Mouse (Mus musculus) ovary, adult 18-20 months (tissue): ENCODE data around the gene Txndc11.
A peak's percentile ranks its signal among the peaks of the same experiment; 100 is the strongest.

Source experiments
- DNase-seq: peaks from one replicate; pipeline ENCODE4 v3.0.0; 2022; ENCODE audit warnings: low spot score, mixed read lengths

Gene Txndc11

DNA sequence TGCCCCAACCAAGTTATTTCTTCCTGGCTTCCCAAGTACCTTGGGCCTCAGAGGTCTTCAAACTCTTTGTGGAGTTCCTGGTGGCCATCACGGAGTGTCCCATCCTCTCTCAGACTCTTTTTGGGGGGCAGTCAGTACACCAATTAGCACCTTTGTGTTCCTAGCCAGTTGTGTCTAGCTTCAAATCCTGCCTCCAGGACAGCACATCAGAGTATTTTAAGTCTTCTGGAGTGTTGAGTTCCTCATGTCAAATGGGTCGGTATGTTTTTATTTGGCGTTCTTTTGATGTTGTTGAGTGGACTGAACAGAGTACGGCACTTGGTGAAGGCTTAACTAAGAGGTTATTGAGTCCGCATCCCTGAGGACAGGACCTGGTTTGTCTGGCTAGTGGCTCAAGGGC lies 69.0 kb downstream of the Txndc11 start:
- no peak for DNase-seq

DNA sequence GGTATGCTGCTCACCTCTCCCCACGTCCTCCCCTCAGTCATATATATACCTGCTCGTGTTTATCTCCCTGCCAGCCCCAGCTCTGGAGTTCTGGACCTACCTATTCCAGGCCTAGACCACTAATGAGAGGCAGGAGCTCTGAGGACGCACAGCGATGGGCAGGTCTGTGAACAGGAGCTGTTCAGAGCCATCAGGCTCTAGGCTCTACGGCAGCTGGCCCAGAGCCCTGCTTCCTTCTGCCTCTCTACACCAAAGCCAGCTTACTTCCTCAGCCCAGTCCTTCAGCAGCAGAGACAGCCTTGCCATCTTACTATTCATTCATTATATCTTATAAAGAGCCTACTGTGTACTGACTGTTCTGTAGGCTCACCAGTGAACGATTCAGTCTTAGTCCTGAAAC lies 69.7 kb downstream of the Txndc11 start:
- no peak for DNase-seq

DNA sequence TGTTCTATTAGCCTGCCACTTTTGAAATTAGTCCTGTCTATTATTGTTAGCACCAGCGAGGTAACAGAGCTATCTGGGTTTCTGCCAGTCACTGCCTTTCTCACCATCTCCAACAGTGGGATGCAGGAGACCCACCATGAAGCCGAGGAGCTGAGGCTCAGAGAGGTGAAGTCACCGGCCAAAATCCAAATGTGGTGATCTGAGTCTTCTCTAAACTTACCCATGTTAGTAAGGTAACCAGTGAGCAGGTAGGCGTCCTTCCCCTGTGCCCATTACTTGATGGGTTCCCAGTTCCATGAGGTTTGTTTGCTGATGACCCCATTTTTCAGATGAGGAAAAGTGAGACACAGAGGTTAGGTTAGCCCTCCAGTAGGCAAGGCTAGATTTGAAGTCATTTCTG lies 70.1 kb downstream of the Txndc11 start:
- DNase-seq, result no peak

DNA sequence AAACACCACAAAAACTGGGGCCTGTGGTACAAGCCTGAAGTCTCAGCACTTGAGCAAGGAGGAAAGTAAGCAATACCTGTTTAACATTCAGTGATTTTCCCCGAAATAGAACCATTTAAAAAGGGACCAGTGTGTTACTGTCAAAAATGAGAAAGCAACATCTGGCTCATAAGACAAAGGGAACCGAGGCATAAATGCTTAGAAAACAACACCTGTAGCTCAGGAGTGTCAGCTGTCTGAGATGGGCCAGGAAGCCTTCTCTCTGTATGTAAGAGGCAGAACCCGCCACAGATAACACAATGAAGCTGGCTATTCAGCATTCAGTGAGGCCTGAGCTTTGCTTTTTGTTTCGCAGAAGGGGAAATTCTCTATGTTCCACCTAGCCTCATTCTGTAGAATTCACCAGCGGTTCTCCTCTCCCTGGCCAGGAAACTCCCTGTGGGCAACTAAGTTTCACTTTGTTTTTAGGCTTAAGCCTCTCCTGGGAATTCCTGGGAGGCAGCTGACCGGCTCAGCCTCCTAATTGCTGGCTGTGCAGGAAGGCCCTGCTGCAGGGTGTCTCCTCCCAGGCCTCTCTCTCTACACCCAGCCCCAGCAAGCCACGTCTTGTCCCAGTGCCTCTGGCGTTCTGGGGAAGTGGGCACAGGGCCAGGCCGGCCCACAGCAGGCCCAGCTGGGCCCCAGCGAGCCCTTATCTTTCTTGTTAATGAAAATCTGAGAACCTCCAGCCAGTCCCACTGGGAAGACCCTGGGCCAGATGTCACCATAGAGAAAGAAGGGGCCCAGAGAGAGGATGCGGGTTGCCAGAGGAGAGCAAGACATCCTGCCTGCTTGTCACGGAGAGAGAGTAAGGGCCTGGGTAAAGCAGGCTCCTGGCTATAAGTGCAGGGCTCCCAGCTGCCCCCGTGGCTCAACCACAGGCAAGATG lies 71.4 kb downstream of the Txndc11 start:
- peak; percentile 72 for DNase-seq

DNA sequence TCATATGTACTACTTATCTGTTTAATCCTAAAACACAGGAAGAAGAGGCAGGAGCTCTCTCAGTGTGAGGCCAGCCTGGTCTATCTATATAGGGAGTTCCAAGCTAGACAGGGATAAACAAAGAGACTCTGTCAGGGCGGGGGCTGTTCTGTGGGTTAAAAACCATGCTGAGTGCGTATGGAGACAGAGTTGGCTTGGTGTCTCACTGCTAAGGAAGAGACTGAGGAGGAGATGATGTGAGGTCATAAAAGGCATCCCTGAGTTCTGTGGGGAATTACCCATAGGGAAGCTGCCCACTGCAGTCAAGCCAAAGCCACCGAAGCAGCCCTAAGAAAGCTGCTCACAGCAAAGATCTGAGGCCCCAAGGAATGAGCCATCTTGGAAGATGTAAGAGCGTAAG lies 73.8 kb downstream of the Txndc11 start, which contains the start of gene Snn:
Gene Snn, plus strand, starts transcription at position 301 of the 400 bp plus-strand sequence.
- DNase-seq, result no peak

DNA sequence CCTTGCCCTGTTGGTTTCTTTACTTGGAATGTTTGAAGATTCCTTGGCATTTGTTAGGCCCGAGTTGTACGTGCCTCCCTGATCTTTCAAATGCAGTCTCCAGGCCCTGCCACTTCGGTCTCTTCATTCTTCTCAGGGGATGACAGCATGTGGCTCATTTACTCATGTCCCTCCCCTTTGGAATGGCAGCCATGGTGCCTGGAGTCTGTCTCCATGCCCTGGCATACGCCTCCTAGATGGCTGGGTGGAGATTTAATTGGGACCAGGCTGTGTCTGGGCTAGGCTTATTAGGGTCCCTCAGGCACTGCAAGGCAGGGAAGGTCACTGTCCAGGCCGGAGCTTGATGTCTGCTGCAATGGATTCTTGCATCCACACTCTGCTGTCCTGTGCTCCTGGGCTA lies 78.5 kb downstream of the Txndc11 start:
- DNase-seq, result no peak

DNA sequence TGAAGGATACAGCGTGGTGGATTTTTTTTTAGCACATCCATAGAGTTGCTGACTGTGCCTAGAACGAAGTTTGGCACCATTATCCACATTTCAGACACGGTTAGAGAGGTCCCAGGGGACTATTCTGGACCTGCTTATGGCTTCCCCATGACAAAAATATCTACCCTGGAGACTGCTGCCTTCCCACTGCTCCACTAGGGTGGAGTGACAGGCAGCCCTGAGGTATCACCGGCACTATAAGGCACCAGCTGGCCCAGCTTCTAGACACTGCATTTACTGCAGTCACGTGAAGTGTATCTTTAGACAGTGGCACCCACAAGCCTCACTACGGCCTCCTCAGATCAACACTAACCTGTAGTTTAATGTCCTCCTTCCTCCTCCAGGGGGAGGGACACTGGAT lies 79.6 kb downstream of the Txndc11 start:
- DNase-seq, result no peak

DNA sequence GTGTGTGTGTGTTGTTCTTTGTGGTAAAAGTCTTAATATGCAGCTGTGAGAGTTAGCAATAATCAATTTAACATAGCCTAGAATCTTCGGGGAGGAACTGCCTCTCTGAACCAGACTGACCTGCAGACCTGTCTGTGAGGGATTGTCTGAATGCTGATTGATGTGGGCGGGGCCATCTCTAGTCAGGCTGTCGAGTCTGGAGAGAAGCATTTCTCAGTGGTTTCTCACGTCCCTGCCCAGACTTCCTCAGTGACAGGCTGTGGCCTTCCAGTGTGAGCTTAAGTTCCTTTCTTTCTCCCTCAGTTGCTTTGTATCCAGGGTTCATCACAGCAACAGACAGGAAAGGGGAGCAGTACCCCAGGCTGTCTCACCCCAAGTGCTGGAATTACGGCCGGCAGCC lies 80.0 kb downstream of the Txndc11 start:
- DNase-seq, result no peak

DNA sequence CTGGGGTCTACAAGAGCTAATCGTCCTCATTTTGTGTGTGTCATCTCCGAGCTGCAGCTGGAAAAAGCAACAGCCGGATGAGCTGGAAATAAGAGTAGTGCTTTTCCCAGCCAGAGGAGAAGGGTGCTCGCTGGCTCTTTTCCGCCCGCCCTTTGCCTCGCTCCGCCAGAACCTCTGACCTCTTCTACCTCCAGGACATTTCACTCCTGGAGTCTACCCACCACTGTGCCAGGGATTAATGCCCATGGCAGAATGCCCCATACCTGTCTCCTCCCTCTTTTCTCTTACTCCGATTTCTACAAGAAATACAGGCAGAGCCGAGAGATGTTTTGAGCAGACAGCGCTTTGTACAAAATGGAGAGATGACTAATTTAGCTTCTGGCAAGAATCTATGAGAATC lies 83.3 kb downstream of the Txndc11 start:
- DNase-seq, result no peak

DNA sequence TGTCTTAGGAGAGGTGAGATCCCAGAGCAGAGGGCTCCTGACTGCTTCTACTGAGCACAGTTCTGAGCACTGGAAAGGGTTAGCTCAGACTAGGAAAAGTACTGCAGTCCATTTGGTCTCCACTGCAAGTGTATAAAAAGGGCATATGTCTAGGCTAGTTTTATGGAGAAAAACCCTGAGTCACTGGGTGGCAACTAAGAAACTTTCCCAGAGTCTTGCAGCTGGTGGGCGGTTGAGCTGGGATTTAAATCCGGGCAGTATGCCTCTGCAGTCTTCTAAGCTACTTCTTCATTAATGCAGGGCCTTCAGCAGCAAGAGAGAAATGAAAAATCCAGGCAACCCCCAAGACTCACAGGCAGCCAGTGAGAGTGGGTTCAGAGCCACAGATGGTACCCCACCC lies 84.2 kb downstream of the Txndc11 start:
- no peak for DNase-seq

DNA sequence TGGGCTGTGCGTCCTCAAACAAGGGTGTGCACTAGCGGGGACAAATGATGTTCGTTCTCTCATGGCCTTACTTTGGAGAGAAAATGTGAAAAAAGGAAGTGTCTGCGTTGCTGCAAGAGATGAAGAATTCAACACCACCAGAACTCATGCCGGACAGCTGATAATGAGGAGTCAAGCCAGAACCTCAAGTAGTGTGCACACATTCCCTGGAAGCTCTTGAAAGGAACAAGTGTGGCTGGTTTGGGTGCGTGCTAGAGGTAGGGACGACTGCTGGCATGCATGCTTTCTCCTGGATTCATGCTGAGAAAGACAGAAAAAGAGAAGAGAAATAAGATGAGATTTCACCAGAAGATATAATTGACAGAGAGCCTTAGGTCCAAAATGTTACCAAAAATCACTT lies 87.3 kb downstream of the Txndc11 start:
- no peak for DNase-seq

DNA sequence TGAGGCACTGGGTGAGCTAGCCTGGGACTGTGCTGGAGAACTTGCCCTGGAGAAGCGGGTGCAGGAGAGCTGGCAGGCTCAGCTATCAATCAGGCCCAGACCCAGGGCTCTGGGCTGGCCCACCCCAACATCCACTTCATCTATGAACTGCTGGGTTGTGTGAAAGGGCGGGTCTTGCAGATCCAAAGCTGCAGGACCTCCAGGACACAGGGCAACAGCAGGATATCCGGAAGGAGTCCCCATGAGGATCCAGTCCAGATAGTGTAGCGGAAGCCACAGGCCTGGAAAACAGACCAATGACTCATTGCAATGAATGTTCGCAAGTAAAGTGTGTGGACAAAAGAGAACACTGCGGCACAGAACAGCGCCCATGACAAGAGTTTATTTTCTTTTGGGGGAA lies 88.0 kb downstream of the Txndc11 start:
- DNase-seq, result no peak

DNA sequence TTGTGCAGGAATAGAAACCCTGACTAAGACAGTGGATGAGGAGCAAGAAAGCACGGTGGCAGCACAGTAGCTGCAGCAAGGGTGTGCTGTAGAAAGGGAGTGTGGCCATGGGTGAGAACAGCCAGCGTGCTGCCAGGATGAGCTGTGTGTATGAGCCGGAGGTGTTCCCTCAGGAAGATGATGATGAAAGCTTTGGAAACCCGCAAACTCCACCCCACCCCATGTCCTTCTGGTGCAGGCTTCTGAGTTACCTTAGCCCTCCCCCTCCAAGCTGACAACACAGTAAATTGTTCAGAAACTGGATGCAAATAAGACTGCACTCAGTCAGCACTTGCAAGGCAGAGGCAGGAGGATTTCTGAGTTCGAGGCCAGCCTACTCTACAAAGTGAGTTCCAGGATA lies 91.2 kb downstream of the Txndc11 start:
- DNase-seq, result no peak

DNA sequence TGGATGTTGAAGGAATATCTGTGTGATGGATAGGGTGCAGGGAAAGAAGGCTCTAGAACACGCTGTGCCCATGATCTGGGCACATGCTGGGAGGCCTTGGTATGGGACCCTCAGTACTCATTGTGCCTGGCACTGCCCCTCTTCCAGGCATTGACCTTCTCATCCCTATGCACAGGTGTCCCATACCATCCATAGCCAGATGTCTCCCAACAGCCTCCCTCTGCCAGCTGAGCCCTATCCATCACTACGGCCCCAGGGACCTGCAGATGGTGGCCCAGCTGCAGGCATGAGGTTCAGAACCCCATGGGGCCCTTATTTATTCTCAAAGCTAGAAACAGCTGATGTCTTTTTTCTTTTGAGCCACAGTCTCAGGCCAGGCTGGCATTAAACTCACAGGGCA lies 93.8 kb downstream of the Txndc11 start:
- DNase-seq, result no peak

DNA sequence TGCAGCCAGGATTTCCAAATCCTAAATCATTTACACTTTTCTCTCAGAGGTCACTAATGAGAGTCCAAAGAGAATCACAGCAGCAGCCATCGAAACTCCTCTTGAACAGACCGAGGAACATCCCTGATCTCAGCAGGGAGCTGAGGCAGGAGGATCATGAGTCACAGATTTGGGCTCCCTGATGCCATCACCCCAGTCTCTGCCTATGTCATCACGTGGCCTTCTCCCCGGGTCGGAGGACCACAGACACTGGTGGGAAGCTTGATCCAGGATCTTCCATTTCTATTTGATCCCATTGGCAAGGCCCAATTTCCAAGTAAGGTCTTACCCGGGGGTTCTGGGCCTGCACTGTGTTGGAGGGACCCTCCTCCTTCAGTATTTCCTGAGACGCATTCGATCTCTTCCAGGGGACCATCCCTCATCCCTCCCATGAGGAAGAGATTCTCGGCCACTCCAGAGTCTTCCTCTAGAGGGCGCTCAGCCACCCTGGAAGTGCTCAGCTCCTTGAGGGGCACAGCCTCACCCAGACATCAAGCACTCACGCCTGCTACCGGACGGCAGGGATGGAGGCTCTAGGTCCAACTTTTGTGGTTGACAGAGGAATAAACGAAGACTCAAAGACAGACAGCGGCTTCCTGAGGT lies 98.5 kb downstream of the Txndc11 start:
- peak; percentile 28 for DNase-seq

DNA sequence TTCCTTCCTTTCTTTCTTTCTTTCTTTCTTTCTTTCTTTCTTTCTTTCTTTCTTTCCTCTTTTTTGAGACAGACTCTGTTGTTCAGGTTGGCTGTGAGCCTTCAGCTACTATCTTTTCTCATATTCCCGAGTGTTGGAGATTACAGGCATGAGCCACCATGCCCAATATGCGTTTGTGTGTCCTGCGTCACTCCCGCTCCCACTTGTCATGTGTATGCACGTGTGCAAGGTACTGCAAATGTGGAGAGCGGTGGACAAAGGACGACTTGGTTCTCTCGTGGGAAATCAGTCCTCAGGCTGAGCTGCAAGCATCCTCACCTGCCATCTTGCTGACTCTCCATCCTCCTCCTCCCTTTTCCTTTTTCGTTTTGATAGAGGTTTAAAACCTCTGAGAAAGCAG lies 99.2 kb downstream of the Txndc11 start:
- DNase-seq, result no peak

DNA sequence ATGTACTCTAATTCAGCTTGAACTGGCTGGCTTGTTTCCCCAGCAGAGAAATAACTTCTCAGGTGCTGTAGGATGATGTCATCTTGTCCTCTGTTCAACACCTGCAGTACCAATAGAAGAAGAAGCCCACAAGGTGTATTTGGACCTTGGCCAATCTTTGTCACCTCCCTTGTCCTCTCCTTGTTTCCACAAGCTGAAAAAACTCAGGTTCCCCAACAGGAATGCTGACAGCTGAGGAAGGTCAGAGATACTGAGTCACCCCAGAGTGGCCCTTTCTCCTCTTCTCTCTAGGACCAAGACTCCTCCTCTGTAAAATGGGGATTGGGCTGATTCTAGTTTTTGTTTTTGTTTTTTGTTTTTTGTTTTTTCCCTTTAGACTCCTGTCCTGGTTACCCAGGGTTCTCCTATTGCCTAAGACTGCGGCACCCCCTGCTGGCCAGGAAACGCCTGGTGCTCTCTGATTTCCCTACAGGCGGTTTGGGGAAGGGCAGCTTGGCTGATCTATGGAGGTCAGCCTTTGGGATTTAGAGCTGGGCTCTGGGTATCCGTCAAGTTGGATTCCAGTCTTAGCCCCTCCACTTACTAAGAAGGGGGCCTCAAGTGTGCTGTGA lies 100.2 kb downstream of the Txndc11 start:
- DNase-seq, result peak; percentile 61

DNA sequence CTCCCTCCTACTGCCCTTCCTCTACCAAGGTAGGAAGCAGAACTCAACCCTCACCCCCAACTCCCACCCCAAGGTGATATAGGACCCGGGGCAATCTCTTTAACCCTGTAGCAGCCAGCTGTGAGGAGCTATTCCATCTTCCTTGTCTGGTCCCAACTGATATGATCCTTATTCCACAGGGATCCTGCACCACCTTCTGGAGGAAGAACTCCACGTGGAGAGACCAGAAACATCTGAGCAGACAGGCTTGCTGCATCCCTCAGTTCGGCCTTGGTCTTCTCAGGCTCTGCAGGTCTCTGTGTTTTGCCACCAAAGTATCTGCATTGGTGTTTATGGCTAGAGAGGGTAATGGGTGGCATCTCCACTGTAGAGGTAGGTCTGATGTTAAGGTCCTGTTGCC lies 103.1 kb downstream of the Txndc11 start:
- no peak for DNase-seq

DNA sequence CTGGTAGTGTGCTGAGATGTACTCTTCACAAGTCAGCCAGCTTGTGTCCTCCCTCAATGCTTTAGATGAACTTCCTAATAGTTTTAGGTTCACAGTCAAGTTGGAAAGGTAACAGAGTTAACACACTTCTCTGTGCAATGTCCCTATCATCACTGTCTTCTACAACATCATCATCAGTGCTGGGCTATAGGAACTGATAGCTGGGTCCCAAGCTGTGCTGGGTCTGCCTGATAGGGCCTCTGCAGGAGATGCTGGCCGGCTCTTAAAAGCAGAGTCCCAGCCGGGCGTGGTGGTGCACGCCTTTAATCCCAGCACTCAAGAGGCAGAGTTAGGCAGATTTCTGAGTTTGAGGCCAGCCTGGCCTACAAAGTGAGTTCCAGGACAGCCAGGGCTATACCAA lies 103.6 kb downstream of the Txndc11 start:
- DNase-seq, result no peak

DNA sequence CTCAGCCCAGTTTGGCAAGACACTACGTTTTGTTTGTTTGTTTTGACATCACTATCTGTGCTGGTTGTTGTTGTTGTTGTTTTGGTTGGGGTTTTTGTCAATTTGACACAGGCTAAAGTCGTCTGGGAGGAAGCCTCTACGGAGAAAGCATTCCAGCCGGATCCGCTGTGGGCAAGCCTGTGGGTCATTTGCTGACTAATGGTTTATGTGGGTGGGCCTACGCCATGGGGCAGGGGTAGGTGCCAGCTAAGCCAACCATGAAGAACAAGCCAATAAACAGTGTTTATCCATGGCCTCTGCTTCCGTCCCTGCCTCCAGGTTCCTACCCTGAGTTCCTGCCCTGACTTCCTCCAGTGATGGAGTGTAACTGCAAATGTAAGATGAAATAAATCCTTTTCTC lies 106.2 kb downstream of the Txndc11 start:
- DNase-seq, result no peak
